Mouse (Mus musculus) liver, embryonic 11.5 days (tissue): ENCODE measurements around the gene Nupl1. TPM values are rescaled to one million over a fixed set of nuclear protein-coding genes. Genes with fewer than 3 reads are reported as not detected.

Source experiments
- ATAC-seq: fragments of 200-750 bp; cut with Nextera tagmentation; replicated peaks from 2 replicates; pipeline ENCODE4 v1.8.0; 2017; ENCODE audit warnings: moderate number of reproducible peaks, mild to moderate bottlenecking, moderate TSS enrichment, moderate library complexity; ENCODE audit not compliant: low FRiP score
- DNase-seq: peaks from one replicate; pipeline ENCODE4 v3.0.0-alpha.2; 2017; ENCODE audit warnings: low spot score
- H3K27ac ChIP-seq: fragments of 300-500 bp; sonication (generic); 2 replicates; pipeline ENCODE4 v1.5.1; 2014; ENCODE audit warnings: mild to moderate bottlenecking, low read depth, low read length, control low read depth
- H3K27me3 ChIP-seq: fragments of 300-500 bp; sonication (generic); replicated peaks from 2 replicates; pipeline ENCODE4 v1.6.1; 2014; ENCODE audit warnings: low read length, mixed read lengths; ENCODE audit not compliant: control insufficient read depth, insufficient read depth
- H3K36me3 ChIP-seq: fragments of 300-500 bp; sonication (generic); 2 replicates; pipeline ENCODE4 v1.6.1; 2014; ENCODE audit warnings: mild to moderate bottlenecking, low read length, moderate library complexity, mixed read lengths; ENCODE audit not compliant: control insufficient read depth, insufficient read depth
- H3K4me1 ChIP-seq: fragments of 300-500 bp; sonication (generic); replicated peaks from 2 replicates; pipeline ENCODE4 v1.6.1; 2014; ENCODE audit warnings: low read length, mixed read lengths; ENCODE audit not compliant: control insufficient read depth, insufficient read depth
- H3K4me2 ChIP-seq: fragments of 300-500 bp; sonication (generic); 2 replicates; pipeline ENCODE4 v1.6.1; 2014; ENCODE audit warnings: mild to moderate bottlenecking, control low read depth, moderate library complexity
- H3K4me3 ChIP-seq: fragments of 300-500 bp; sonication (generic); 2 replicates; pipeline ENCODE4 v1.5.1; 2014; ENCODE audit warnings: low read depth, low read length, control low read depth
- H3K9ac ChIP-seq: fragments of 300-500 bp; sonication (generic); 2 replicates; pipeline ENCODE4 v1.6.1; 2014; ENCODE audit warnings: low read depth, low read length, control low read depth
- H3K9me3 ChIP-seq: fragments of 300-500 bp; sonication (generic); 2 replicates; pipeline ENCODE4 v1.6.1; 2016; ENCODE audit warnings: low read length, inconsistent platforms, mixed read lengths; ENCODE audit not compliant: control insufficient read depth
- WGBS: fragments of 180-500 bp; shearing (Covaris S2); extraction: QIAGEN DNeasy Blood & Tissue Kit; methylation state at CpG from one replicate; pipeline ENCODE4 v1.1.7; 2014; 5-methylcytosine and 5-hydroxymethylcytosine counted together
- polyA plus RNA-seq: library from polyadenylated mRNA; unstranded; fragments of >200 nt; fragmentation: Nextera tagmentation; extraction: Ambion mirVana; gene quantifications from 2 replicates; pipeline ENCODE4 v1.2.1, GENCODE M21; 2014

Gene Nupl1
- polyA plus RNA-seq, 1 experiment from 2014 or later: not detected

- Histone ChIP-seq H3K4me1 (no peaks in the 10 kb centered on the region), H3K4me2 (no peak overlapping the region), H3K9ac (no peak overlapping the region), H3K36me3 (no peaks in the 10 kb centered on the region), H3K27me3 (no peaks in the 10 kb centered on the region), H3K27ac (no peak overlapping the region), H3K4me3 (no peak overlapping the region), H3K9me3 (no peaks in the 10 kb centered on the region)
- 62% methylated on average over 6 of the region's 6 CpGs for WGBS
- ATAC-seq: no peak
- no peak for DNase-seq
These were observed 22.1 kb upstream of the Nupl1 start for GRCm38 (mm10) chr14:60273346-60273745.

- Histone ChIP-seq H3K9ac (no peak overlapping the region), H3K4me2 (peak overlapping the region; percentile 37), H3K9me3 (no peaks in the 10 kb centered on the region), H3K4me1 (0 out of 2 replicates have a peak, but pooled peaks cover 5% of the 10 kb centered on the region), H3K36me3 (no peaks in the 10 kb centered on the region), H3K27ac (no peak overlapping the region), H3K4me3 (no peak overlapping the region), H3K27me3 (no peaks in the 10 kb centered on the region)
- ATAC-seq: no peak
- 47% methylated on average over 6 of the region's 6 CpGs for WGBS
- DNase-seq: no peak
These were observed 18.1 kb upstream of the Nupl1 start for GRCm38 (mm10) chr14:60269333-60269732.

DNA sequence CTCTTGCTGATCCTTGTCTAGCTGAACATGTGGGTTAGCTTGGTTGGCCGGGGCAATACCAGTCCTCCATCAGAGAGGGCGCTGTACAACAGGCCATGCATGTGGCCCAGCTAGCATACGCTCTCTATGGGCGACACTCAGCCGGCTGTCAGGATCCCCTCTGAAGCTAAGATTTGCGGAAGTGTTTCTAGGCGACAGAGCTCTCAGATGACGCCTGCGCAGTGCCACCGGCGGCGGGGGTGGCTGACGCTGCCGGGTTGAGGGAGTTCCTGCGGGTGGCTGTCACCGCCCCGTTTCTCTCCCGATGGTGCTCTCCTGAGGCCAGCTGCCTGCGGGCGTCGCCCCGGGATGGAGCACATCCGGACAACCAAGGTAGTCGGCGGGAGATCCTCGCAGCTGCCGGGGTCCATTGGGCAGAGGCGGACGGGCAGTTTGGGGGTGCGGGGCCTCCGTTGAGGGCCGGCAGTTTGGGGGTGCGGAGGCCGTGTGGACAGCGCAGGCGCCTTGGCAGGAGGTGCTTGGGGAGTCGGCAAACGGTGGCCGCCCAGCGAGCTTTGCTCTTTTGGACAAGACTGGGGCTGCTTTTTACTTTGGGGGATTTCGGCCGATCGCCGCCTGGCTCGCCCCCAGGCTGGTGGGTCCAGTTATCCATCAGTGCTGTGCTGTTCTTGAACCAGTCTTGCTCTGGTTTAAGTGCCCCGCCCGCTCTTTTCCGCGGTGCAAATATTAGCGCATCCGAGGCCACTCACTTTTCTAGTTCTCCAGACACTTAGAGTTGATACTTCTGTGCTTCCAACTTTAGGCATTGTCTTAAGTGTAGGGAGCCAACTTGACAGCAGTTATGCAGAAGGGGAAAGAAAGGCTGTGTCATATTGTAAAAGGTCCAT is 14.0 kb upstream of the Nupl1 start, which contains the start of gene Mtmr6:
Gene Mtmr6, plus strand, starts transcription at position 239 of the 887 bp plus-strand sequence.
- peak within 1 kb of the TSS; percentile 47 for H3K27ac ChIP-seq
- peak; percentile 94 for DNase-seq

DNA sequence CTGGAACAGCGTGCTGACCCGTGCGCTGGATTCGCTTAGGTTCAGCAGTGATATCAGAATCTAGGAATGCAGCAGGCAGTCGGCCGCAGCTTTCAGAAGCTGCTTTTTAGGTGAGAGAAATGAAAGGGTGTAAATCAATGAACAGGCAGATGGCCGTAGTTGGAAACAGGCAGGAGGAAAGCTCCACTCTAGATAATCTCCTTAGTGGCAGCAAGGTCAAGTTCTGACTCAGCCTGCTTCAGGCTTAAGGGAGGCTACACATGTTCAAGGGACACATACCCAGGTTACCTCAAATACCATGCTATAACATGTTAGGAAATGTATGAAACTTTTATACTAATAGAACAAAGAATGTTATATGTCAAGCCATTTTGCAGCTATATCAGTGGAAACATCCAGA is 11.1 kb upstream of the Nupl1 start:
- 68% methylated on average over 7 of the region's 7 CpGs for WGBS
- H3K4me3 ChIP-seq: no peak overlapping the region
- no peak overlapping the region for H3K4me2 ChIP-seq
- no peak overlapping the region for H3K27ac ChIP-seq
- ATAC-seq (no peak), DNase-seq (no peak)
- no peaks in the 10 kb centered on the region for H3K27me3 ChIP-seq
- H3K9ac ChIP-seq: no peak overlapping the region
- H3K36me3 ChIP-seq: no peaks in the 10 kb centered on the region
- peaks cover 5% of the 10 kb centered on the region; the same call in 1 of the 2 replicates for H3K4me1 ChIP-seq
- no peaks in the 10 kb centered on the region for H3K9me3 ChIP-seq

More for the DNA sequence above, 14.0 kb upstream of the Nupl1 start, which contains the start of gene Mtmr6:
- under 1% methylated on average over 51 of the region's 51 CpGs for WGBS
- Histone ChIP-seq H3K4me2 (peak within 1 kb of the TSS; percentile 88), H3K36me3 (no peaks in the 10 kb centered on the region), H3K4me1 (0 out of 2 replicates have a peak, but pooled peaks cover 5% of the 10 kb centered on the region), H3K27me3 (no peaks in the 10 kb centered on the region), H3K4me3 (peak within 1 kb of the TSS; percentile 84), H3K9ac (peak within 1 kb of the TSS; percentile 80), H3K9me3 (no peaks in the 10 kb centered on the region)
- peak; percentile 98 for ATAC-seq

GRCm38 (mm10) chr14:60257851-60258250 is 6.6 kb upstream of the Nupl1 start:
- DNase-seq: no peak
- Histone ChIP-seq H3K27ac (no peak overlapping the region), H3K4me1 (peaks cover 3% of the 10 kb centered on the region; the same call in 1 of the 2 replicates), H3K9me3 (no peaks in the 10 kb centered on the region), H3K4me2 (no peak overlapping the region), H3K36me3 (no peaks in the 10 kb centered on the region), H3K9ac (no peak overlapping the region), H3K4me3 (no peak overlapping the region), H3K27me3 (no peaks in the 10 kb centered on the region)
- no peak for ATAC-seq
- WGBS: 90% methylated on average over 1 of the region's 1 CpGs

DNA sequence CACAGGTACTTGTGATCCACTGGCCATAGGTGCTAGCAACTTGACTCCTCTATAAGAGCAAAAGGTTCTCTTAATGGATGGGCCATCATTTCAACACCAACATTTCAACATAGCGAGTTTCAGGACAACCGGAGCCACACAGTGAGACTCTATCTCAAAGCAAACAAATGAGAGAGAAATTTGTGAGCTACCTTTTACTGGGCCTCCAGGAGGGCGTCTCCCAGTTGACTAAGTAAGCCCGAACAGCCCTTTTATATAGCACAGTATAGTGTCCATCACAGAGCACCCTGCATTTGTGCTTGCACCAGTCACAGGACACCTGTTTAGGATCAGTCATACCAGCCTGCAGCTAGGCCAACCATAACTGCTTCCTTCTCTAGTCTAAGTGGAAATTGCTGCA is 5.9 kb upstream of the Nupl1 start:
- no peak overlapping the region for H3K4me3 ChIP-seq
- WGBS: 79% methylated on average over 4 of the region's 4 CpGs
- no peaks in the 10 kb centered on the region for H3K27me3 ChIP-seq
- ATAC-seq: peak; percentile 64
- H3K9me3 ChIP-seq: no peaks in the 10 kb centered on the region
- H3K4me1 ChIP-seq: peaks cover 10% of the 10 kb centered on the region
- H3K36me3 ChIP-seq: no peaks in the 10 kb centered on the region
- no peak for DNase-seq
- no peak overlapping the region for H3K9ac ChIP-seq
- H3K4me2 ChIP-seq: no peak overlapping the region
- H3K27ac ChIP-seq: no peak overlapping the region

GRCm38 (mm10) chr14:60256356-60256755 is 5.1 kb upstream of the Nupl1 start:
- H3K4me2 ChIP-seq: no peak overlapping the region
- DNase-seq (no peak), ATAC-seq (no peak)
- no peak overlapping the region for H3K9ac ChIP-seq
- H3K9me3 ChIP-seq: no peaks in the 10 kb centered on the region
- no peak overlapping the region for H3K27ac ChIP-seq
- H3K27me3 ChIP-seq: no peaks in the 10 kb centered on the region
- 40% methylated on average over 3 of the region's 3 CpGs for WGBS
- H3K36me3 ChIP-seq: no peaks in the 10 kb centered on the region
- no peak overlapping the region for H3K4me3 ChIP-seq
- H3K4me1 ChIP-seq: peaks cover 10% of the 10 kb centered on the region

GRCm38 (mm10) chr14:60254774-60255173 is 3.5 kb upstream of the Nupl1 start:
- Histone ChIP-seq H3K9me3 (no peaks in the 10 kb centered on the region), H3K4me3 (no peak overlapping the region), H3K4me1 (peaks cover 10% of the 10 kb centered on the region), H3K27ac (no peak overlapping the region), H3K4me2 (no peak overlapping the region), H3K36me3 (no peaks in the 10 kb centered on the region), H3K9ac (no peak overlapping the region), H3K27me3 (no peaks in the 10 kb centered on the region)
- DNase-seq: no peak
- ATAC-seq: no peak

- no peak for ATAC-seq
These were observed 2.2 kb upstream of the Nupl1 start for GRCm38 (mm10) chr14:60253466-60253865.

More at GRCm38 (mm10) chr14:60253466-60253865, 2.2 kb upstream of the Nupl1 start:
- Histone ChIP-seq H3K4me1 (peaks cover 10% of the 10 kb centered on the region), H3K36me3 (no peaks in the 10 kb centered on the region), H3K4me2 (peak overlapping the region; percentile 20; the same call in 1 of the 2 replicates), H3K4me3 (no peak overlapping the region), H3K27me3 (no peaks in the 10 kb centered on the region), H3K27ac (no peak overlapping the region), H3K9me3 (no peaks in the 10 kb centered on the region), H3K9ac (no peak overlapping the region)
- 41% methylated on average over 3 of the region's 3 CpGs for WGBS
- DNase-seq: no peak
